Mouse (Mus musculus): ENCODE results near the gene Galk1. TPM values are rescaled to one million over a fixed set of nuclear protein-coding genes. Genes with fewer than 3 reads are reported as not detected.

The Galk1 gene
- 299 and 304 TPM in 2 replicates for polyA plus RNA-seq (2014; fragmentation: Nextera tagmentation; extraction: Ambion mirVana)

- peaks cover 26% of the 10 kb centered on the region for H3K4me1 ChIP-seq (replicated peaks; ENCODE audit: control insufficient read depth, insufficient read depth, low read length)
- peak; percentile 90 for DNase-seq (ENCODE audit: low spot score)
- peak; percentile 86 for ATAC-seq (replicated peaks; ENCODE audit: low FRiP score)
- peaks cover 23% of the 10 kb centered on the region; the same call in 1 of the 2 replicates for H3K36me3 ChIP-seq (ENCODE audit: control insufficient read depth, insufficient read depth, low read length)
- WGBS: under 1% methylated on average over 55 of the region's 55 CpGs
- H3K4me3 ChIP-seq (ENCODE audit: low read depth, low read length): peak within 1 kb of the TSS; percentile 85
- peak within 1 kb of the TSS; percentile 98 for H3K9ac ChIP-seq (ENCODE audit: low read depth, low read length)
- H3K4me2 ChIP-seq: peak within 1 kb of the TSS; percentile 92
- H3K9me3 ChIP-seq (ENCODE audit: control insufficient read depth, low read length): no peaks in the 10 kb centered on the region
- H3K27ac ChIP-seq (ENCODE audit: low read depth, low read length): peak within 1 kb of the TSS; percentile 97
- H3K27me3 ChIP-seq (replicated peaks; ENCODE audit: control insufficient read depth, insufficient read depth, low read length): no peaks in the 10 kb centered on the region
Observed at GRCm38 (mm10) chr11:116012262-116012947, at the start of gene Galk1. TSS of gene Galk1 (minus strand) at chr11:116012719.

GRCm38 (mm10) chr11:116061641-116062415 is 49.3 kb upstream of the Galk1 start:
- H3K27me3 ChIP-seq (replicated peaks; ENCODE audit: control insufficient read depth, insufficient read depth, low read length): no peaks in the 10 kb centered on the region
- no peak overlapping the region for H3K4me2 ChIP-seq
- no peak overlapping the region for H3K9ac ChIP-seq (ENCODE audit: low read depth, low read length)
- H3K9me3 ChIP-seq (ENCODE audit: control insufficient read depth, low read length): no peaks in the 10 kb centered on the region
- DNase-seq (ENCODE audit: low spot score): no peak
- ATAC-seq (replicated peaks; ENCODE audit: low FRiP score): no peak
- H3K36me3 ChIP-seq (ENCODE audit: control insufficient read depth, insufficient read depth, low read length): peaks cover 45% of the 10 kb centered on the region
- 84% methylated on average over 13 of the region's 13 CpGs for WGBS
- peaks cover 18% of the 10 kb centered on the region for H3K4me1 ChIP-seq (replicated peaks; ENCODE audit: control insufficient read depth, insufficient read depth, low read length)
- H3K27ac ChIP-seq (ENCODE audit: low read depth, low read length): no peak overlapping the region
- no peak overlapping the region for H3K4me3 ChIP-seq (ENCODE audit: low read depth, low read length)

GRCm38 (mm10) chr11:116060596-116060995 is 48.1 kb upstream of the Galk1 start:
- no peak overlapping the region for H3K4me3 ChIP-seq (ENCODE audit: low read depth, low read length)
- H3K9ac ChIP-seq (ENCODE audit: low read depth, low read length): no peak overlapping the region
- no peak overlapping the region for H3K27ac ChIP-seq (ENCODE audit: low read depth, low read length)
- H3K9me3 ChIP-seq (ENCODE audit: control insufficient read depth, low read length): no peaks in the 10 kb centered on the region
- H3K4me2 ChIP-seq: no peak overlapping the region
- ATAC-seq (replicated peaks; ENCODE audit: low FRiP score): no peak
- no peaks in the 10 kb centered on the region for H3K27me3 ChIP-seq (replicated peaks; ENCODE audit: control insufficient read depth, insufficient read depth, low read length)
- H3K36me3 ChIP-seq (ENCODE audit: control insufficient read depth, insufficient read depth, low read length): peaks cover 56% of the 10 kb centered on the region
- DNase-seq (ENCODE audit: low spot score): no peak
- 86% methylated on average over 9 of the region's 9 CpGs for WGBS
- peaks cover 29% of the 10 kb centered on the region for H3K4me1 ChIP-seq (replicated peaks; ENCODE audit: control insufficient read depth, insufficient read depth, low read length)

- H3K27ac ChIP-seq (ENCODE audit: low read depth, low read length): no peak overlapping the region
- H3K36me3 ChIP-seq (ENCODE audit: control insufficient read depth, insufficient read depth, low read length): peaks cover 63% of the 10 kb centered on the region
- 94% methylated on average over 11 of the region's 11 CpGs for WGBS
- H3K9ac ChIP-seq (ENCODE audit: low read depth, low read length): no peak overlapping the region
- no peak overlapping the region for H3K4me3 ChIP-seq (ENCODE audit: low read depth, low read length)
- no peak for DNase-seq (ENCODE audit: low spot score)
- no peaks in the 10 kb centered on the region for H3K9me3 ChIP-seq (ENCODE audit: control insufficient read depth, low read length)
- H3K4me1 ChIP-seq (replicated peaks; ENCODE audit: control insufficient read depth, insufficient read depth, low read length): peaks cover 29% of the 10 kb centered on the region
- no peaks in the 10 kb centered on the region for H3K27me3 ChIP-seq (replicated peaks; ENCODE audit: control insufficient read depth, insufficient read depth, low read length)
- no peak for ATAC-seq (replicated peaks; ENCODE audit: low FRiP score)
- no peak overlapping the region for H3K4me2 ChIP-seq
Observed at GRCm38 (mm10) chr11:116059691-116060025, 47.1 kb upstream of the Galk1 start.

- ATAC-seq (replicated peaks; ENCODE audit: low FRiP score) (no peak), DNase-seq (ENCODE audit: low spot score) (no peak)
- Histone ChIP-seq H3K36me3 (ENCODE audit: control insufficient read depth, insufficient read depth, low read length) (peaks cover 65% of the 10 kb centered on the region), H3K9ac (ENCODE audit: low read depth, low read length) (no peak overlapping the region), H3K9me3 (ENCODE audit: control insufficient read depth, low read length) (no peaks in the 10 kb centered on the region), H3K27me3 (replicated peaks; ENCODE audit: control insufficient read depth, insufficient read depth, low read length) (no peaks in the 10 kb centered on the region), H3K4me2 (no peak overlapping the region), H3K27ac (ENCODE audit: low read depth, low read length) (no peak overlapping the region; the same call in 1 of the 2 replicates), H3K4me1 (replicated peaks; ENCODE audit: control insufficient read depth, insufficient read depth, low read length) (peaks cover 29% of the 10 kb centered on the region), H3K4me3 (ENCODE audit: low read depth, low read length) (no peak overlapping the region)
- WGBS: 91% methylated on average over 17 of the region's 17 CpGs
Observed at GRCm38 (mm10) chr11:116058868-116059690, 46.6 kb upstream of the Galk1 start.

GRCm38 (mm10) chr11:116058022-116058614 is 45.6 kb upstream of the Galk1 start:
- peak overlapping the region; percentile 12; the same call in 1 of the 2 replicates for H3K4me2 ChIP-seq
- H3K27me3 ChIP-seq (replicated peaks; ENCODE audit: control insufficient read depth, insufficient read depth, low read length): no peaks in the 10 kb centered on the region
- peaks cover 69% of the 10 kb centered on the region for H3K36me3 ChIP-seq (ENCODE audit: control insufficient read depth, insufficient read depth, low read length)
- H3K27ac ChIP-seq (ENCODE audit: low read depth, low read length): peak overlapping the region; percentile 82; the same call in 1 of the 2 replicates
- ATAC-seq (replicated peaks; ENCODE audit: low FRiP score) (no peak), DNase-seq (ENCODE audit: low spot score) (no peak)
- H3K4me1 ChIP-seq (replicated peaks; ENCODE audit: control insufficient read depth, insufficient read depth, low read length): peaks cover 35% of the 10 kb centered on the region
- H3K4me3 ChIP-seq (ENCODE audit: low read depth, low read length): no peak overlapping the region
- WGBS: 77% methylated on average over 12 of the region's 12 CpGs
- peak overlapping the region; percentile 39; the same call in 1 of the 2 replicates for H3K9ac ChIP-seq (ENCODE audit: low read depth, low read length)
- no peaks in the 10 kb centered on the region for H3K9me3 ChIP-seq (ENCODE audit: control insufficient read depth, low read length)

- no peak overlapping the region for H3K4me3 ChIP-seq (ENCODE audit: low read depth, low read length)
- H3K27ac ChIP-seq (ENCODE audit: low read depth, low read length): peak overlapping the region; percentile 82
- peaks cover 75% of the 10 kb centered on the region for H3K36me3 ChIP-seq (ENCODE audit: control insufficient read depth, insufficient read depth, low read length)
- no peaks in the 10 kb centered on the region for H3K9me3 ChIP-seq (ENCODE audit: control insufficient read depth, low read length)
- H3K4me1 ChIP-seq (replicated peaks; ENCODE audit: control insufficient read depth, insufficient read depth, low read length): peaks cover 35% of the 10 kb centered on the region
- no peak for DNase-seq (ENCODE audit: low spot score)
- H3K4me2 ChIP-seq: peak overlapping the region; percentile 12; the same call in 1 of the 2 replicates
- whole genome bisulfite sequencing: 47% methylated on average over 4 of the region's 4 CpGs
- peak overlapping the region; percentile 41 for H3K9ac ChIP-seq (ENCODE audit: low read depth, low read length)
- ATAC-seq (replicated peaks; ENCODE audit: low FRiP score): peak; percentile 76
- H3K27me3 ChIP-seq (replicated peaks; ENCODE audit: control insufficient read depth, insufficient read depth, low read length): no peaks in the 10 kb centered on the region
Observed at GRCm38 (mm10) chr11:116057237-116057881, 44.8 kb upstream of the Galk1 start.

- no peaks in the 10 kb centered on the region for H3K9me3 ChIP-seq (ENCODE audit: control insufficient read depth, low read length)
- no peak overlapping the region for H3K4me2 ChIP-seq
Observed at GRCm38 (mm10) chr11:116055873-116056272, 43.4 kb upstream of the Galk1 start.

More at GRCm38 (mm10) chr11:116055873-116056272, 43.4 kb upstream of the Galk1 start:
- WGBS: 74% methylated on average over 11 of the region's 11 CpGs
- H3K27me3 ChIP-seq (replicated peaks; ENCODE audit: control insufficient read depth, insufficient read depth, low read length): no peaks in the 10 kb centered on the region
- H3K27ac ChIP-seq (ENCODE audit: low read depth, low read length): no peak overlapping the region
- H3K9ac ChIP-seq (ENCODE audit: low read depth, low read length): no peak overlapping the region
- peaks cover 35% of the 10 kb centered on the region for H3K4me1 ChIP-seq (replicated peaks; ENCODE audit: control insufficient read depth, insufficient read depth, low read length)
- no peak overlapping the region for H3K4me3 ChIP-seq (ENCODE audit: low read depth, low read length)
- ATAC-seq (replicated peaks; ENCODE audit: low FRiP score) (no peak), DNase-seq (ENCODE audit: low spot score) (no peak)
- peaks cover 80% of the 10 kb centered on the region for H3K36me3 ChIP-seq (ENCODE audit: control insufficient read depth, insufficient read depth, low read length)

Measured in liver, embryonic 11.5 days (tissue).